Mouse (Mus musculus) urinary bladder, adult 18-20 months (tissue): Measurements from ENCODE around the gene Lrrfip1.

Experiments
- DNase-seq, 2 experiments: peaks; one replicate each; pipeline ENCODE4 v3.0.0; 2022; ENCODE audit warnings: low spot score in 2 of 2, mixed read lengths in 2 of 2

Gene Lrrfip1

DNA sequence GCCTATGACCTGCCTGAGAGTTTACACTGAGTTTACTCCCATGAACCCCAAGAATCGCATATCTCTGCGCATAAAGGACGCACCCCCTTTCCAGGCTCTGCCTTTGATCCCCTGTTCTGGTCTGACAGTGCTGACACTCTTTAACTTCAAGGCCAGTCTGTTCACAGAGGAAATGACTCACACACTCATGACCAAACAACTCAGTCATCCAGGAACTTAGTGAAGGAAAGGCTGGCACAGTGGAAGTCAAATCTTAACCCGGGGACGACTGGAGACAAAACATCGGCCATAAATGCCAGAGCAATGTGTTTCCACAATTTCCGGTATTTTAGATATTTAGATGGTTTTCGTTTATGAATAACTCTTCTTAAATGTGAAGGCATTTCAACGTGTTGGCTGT lies 25.4 kb downstream of the Lrrfip1 start:
- DNase-seq = peak in 1 of 2 experiments; percentile 37

DNA sequence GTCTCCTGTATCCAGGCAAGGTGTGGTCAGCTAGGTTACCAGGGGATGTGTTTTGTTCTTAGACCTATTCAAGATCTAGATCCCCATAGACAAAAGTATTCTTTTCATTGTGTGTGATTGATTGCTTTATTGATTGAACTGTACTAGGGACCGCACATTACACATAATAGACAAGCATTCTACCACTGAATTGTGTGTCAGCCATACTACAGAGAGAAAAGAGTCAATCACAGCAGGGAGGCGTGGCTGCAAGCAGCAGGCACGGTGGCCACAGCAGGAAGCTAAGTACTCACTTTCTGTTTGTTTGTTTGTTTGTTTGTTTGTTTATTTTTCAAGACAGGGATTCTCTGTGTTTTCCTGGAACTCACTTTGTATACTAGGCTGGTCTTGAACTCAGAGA lies 25.9 kb downstream of the Lrrfip1 start:
- DNase-seq = no peak

DNA sequence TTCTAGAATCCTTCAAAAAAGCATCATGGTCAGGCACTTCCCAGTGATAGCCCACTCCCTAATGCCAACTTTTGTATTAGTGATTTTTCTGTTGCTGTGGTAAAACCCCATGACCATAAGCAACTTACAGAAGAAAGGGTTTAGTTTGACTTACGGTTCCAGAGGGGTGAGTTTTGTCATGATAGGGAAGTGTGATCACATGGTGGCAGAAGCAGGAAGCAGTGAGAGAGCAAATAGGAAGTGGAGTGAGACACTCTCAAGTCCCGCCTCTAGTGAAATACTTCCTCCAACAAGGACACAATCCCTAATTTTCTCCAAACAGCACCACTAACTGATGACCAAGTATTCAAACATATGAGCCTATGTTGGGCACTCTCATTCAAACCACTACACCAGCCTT lies 28.4 kb downstream of the Lrrfip1 start:
- DNase-seq = no peak

DNA sequence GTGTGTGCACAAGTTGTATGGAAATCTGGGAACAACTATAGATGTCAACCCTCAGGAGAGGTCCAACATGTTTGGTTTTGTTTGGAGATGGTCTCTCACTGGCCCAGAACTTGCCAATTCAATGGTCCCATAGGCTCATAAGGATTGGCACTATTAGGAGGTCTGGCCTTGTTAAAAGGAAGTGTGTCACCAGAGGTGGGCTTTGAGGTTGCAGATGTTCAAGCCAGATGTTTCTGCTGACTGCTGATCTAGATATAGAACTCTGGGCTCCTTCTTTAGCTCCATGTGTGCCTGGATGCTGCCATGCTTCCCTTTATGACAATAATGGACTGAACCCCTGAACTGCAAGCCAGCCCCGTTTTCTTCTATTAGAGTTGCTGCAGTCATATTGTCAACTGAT lies 31.8 kb downstream of the Lrrfip1 start:
- DNase-seq = no peak

DNA sequence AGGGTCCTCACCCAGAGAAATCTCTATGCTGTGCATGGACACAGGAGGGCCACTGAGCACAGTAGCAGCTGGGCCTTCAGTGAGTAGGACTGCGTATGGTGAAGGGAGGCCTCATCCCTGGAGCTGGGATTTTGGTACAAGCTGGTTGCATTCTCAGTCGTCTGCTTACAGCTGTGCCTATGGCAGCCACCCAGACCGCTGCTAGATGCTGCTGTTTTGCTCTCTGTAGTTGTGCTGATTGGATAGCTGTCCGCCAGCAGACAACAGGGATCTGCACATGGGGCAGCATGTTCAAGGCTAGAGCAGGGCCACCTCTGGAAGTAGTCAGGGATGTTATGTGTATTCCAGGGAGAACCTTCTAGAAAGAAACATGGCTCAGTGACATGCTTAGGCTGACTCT lies 33.0 kb downstream of the Lrrfip1 start:
- DNase-seq = no peak

DNA sequence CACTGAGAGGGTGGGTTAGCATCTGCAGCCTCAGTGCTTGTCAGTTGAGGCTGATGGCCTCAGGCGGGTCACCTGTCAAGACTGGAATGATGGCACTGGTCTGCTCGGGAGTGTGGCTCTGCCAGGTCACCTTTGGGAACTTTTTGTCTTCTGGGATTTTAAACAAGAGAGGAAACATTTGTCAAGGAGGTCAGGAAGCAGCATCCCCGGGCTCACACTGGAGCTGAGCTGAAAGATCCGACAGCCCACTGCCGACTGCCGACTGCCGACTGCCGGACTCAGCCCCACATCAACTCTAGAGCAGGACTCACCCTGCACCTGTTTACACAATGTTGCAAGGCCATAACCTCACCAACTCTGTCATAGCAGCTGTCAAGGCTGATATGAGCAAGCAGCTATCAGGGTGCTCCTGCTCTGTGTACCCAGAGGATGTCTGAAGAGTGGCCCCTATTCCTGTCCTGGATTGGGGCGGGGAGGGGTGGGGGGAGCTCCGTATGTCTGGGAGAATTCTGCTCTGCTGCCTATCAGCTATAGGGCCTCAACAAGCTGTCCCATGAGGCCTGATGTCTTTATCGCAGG lies 33.9 kb downstream of the Lrrfip1 start:
- no peak for DNase-seq

DNA sequence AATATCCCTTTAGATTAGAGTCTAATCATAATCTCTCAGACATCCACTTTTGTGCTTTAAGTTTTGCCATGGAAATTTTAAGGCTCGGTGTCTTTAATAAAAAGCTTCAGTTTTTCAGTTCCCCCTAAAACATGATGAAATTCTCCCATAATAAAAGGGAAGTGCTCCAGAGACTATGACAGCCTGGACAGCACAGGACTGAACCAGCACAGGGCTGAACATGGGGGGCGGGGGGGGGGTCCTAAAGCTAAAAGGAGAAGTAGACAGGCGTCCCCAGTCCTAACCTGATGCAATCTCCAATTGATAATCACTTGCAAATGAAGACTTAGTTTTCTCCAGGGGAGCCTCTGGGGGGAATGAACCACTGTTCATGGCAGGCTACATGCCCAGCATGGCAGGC lies 36.0 kb downstream of the Lrrfip1 start:
- DNase-seq = no peak

DNA sequence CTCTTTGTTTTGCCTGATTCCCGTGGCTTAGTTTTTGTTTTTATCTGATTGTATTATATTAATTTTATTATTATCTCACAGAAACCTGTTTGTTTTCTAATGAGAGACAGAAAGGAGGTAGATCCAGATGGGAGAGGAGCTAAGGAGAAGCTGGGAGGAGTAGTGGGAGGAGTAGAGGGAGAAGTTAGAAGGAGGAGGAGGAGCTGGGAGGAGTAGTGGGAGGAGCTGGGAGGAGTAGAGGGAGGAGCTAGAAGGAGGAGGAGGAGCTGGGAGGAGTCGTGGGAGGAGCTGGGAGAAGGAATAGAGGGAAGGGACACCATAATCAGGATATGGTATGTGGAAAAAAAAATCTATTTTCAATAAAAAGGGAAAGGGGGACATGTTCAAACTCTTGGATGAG lies 36.7 kb downstream of the Lrrfip1 start:
- no peak for DNase-seq

DNA sequence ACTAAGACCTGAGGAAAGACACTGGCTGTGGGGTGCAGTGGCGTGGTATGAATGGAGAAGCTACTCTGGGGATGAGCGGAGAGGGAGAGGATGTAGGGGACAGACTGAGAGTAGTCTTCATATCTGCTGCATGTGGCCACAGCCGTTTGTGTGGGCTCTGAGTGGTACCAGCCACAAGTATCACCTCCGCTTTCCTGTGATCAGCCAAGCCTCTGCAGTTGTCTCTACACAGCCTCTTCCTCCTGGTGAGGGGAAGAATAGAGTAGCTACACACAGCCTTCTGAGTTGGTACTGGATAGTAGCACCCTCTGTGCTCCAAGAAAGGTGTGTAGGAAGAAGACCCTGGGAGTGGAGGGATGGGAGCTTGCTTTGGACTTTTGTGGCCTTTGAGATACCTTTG lies 38.7 kb downstream of the Lrrfip1 start:
- no peak for DNase-seq

DNA sequence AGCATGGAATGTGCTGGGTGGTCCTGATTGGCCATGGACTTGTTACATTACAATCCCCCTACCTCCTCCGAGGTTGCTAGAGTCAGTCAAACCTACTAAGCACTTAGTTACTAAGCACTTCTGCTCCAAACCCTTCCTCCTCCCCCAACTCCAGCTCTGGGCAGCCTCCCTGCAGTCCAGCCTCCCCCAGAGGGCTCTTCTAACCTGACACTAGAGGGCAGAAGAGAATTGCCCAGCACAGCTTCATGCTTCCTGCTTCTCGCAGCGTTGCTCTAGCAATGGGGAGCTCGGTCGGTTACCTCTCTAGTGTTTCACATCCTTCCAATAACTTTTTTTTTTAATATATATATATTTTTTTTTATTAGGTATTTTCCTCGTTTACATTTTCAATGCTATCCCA lies 39.5 kb downstream of the Lrrfip1 start:
- no peak for DNase-seq

DNA sequence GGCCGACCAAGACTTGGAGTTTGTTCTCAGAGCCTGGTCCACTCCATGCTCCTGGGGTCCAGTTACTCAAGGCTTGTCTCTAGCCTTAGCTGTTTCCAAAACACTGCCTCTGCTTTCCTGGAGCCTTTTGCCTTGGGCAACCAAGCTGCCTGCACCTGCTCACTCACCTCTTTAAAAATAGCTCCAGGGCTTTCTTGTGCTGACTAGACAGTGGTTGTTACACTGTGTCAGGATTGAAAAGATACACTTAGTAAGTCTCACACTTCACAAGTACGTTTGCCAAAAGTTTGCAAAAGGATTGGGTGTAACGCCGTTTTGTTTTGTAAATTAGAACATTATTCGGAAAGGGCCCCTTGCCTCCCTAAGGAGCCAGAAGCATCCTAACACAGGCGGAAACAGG lies 40.0 kb downstream of the Lrrfip1 start:
- DNase-seq = no peak

DNA sequence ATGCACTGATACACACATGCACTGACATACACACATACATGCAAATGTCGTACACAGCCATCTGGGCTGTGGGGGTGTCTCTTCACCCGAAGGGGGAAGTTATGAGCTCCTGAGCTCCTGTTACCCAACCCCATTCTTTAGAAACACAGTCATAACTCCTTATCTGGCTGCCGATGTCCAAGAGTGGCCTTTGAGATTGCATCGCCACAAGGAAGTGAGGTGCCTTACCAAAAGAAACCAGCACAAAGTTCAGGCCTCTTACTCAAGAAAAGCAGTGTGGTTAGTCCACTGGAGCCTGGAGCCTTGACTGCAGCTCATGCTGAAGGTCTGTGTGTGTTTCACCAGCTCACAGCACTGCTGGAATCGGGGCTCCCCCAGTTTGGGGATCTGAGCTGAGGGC lies 43.1 kb downstream of the Lrrfip1 start:
- peak; percentile 52 to 61 for DNase-seq

DNA sequence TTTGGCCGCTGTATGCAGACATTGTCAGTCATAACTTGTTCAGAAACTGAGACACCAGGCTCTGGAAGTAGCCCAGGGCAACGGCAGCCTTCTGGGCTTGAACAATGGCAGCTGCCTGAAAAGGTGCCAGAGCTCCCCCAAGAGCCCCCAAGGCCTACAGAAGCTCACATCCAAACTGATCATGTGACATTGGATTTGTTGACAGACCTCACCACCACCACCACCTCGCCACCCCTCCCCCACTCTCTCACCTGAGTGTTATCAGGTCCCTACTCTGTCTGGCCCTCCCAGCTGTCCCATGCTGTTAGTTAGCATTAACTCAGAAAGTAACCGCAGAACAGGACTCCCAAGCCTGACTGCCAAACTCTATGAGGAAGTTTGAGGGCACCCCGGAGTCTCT lies 44.7 kb downstream of the Lrrfip1 start:
- DNase-seq = peak; percentile 38 to 54

DNA sequence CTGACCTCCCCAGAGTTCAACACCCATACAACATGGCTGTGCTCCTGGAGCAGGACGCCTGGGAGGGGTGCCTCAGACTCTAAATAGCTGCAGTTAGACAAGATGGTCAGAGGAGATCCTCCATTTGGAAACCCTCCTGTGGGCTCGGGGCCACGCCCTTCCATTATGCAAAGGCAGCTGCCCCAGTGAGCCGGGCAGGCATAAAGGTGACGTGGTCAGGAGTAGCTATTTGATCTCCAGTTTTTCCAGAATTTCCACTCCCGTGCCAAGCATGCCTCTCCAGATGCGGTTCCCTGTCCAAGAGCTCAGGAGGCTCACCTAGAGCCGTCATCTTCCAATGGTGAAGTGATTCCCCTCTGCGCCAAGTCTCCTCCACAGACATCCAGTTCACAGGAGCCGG lies 45.6 kb downstream of the Lrrfip1 start:
- DNase-seq = no peak

DNA sequence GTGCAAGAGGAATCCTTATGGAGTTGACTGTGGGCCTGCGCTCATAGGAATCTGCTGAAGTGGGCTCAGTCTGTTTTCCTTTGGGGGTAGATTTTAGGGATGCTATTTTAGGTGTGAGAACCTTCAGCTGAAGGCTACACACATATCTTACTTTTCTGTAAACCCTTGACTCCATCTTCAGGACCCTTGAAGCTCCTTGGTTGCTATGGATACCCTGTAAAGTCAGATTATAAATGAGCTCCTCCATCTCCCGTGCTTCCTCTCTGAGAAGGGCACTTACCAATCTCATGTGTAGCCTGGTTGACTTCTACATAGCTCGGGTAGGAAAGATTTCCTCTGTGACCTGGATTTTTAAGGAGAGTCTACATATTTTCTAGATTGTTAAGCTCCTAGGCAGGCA lies 46.1 kb downstream of the Lrrfip1 start:
- no peak for DNase-seq

DNA sequence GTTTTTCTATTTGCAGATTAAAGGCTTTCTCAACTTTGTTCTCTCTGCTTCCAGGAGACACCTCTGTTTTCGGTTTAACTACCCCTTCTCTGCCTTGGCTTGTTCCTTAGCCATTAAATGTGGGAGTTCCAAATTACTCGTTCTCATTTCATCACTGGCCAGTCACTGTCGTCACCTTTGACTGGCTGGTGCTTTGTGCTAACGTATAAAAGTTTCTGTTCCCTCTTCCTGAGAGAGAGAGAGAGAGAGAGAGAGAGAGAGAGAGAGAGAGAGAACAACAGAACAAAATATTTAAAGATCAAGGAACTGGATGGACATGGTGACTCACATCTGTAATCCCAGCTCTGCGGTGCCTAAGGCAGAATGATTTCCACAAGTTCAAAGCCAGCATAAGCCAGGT lies 47.7 kb downstream of the Lrrfip1 start:
- no peak for DNase-seq

DNA sequence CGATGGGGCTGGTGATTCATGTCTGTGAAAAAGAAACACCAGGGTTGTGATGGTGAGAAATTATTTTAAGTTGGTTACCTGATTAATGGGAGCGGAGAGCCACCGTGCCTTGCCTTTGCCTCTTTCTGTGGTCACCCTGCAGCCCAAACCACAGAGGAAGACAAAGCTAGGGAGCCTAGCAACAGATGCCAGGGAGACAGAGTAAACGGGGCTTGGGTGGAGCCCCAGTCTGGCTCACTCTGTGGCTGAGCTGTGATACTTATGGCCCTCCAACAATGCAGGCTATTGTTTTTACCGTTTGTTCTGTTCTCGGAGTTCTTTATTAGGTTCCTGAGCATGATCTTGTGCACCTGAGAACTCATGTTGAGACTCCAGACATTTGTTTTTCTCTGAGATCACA lies 50.8 kb downstream of the Lrrfip1 start:
- DNase-seq = no peak

DNA sequence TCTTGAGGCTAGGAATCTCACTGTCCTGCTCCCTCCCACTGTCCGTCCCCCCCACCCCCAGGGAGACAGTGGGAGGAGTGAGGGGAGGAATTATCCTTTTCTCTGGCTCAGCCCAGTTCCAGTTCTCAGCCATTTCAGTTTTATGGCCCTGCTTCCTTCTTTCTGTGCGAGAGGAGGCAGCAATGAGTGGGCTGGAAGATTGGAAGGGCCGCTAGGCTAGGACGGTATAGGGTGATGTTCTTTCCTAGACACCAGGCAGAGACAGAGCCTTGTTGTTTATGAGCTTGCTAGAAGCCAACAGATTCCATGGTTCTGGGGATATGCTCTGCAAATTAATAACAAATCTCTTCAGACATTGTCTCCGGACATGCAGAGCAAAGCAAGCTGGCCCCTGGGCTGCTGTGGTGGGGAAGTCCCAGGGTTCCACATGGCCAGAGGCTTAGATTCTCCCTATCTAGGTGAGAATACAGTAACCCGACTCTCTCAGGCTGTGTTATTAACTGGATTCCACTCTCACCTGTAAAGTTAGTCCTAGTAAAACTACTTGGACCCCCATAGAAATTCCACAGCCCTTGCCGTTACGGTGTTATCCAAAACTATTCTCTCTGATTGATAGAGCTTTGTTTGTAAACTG lies 53.0 kb downstream of the Lrrfip1 start:
- DNase-seq = no peak

DNA sequence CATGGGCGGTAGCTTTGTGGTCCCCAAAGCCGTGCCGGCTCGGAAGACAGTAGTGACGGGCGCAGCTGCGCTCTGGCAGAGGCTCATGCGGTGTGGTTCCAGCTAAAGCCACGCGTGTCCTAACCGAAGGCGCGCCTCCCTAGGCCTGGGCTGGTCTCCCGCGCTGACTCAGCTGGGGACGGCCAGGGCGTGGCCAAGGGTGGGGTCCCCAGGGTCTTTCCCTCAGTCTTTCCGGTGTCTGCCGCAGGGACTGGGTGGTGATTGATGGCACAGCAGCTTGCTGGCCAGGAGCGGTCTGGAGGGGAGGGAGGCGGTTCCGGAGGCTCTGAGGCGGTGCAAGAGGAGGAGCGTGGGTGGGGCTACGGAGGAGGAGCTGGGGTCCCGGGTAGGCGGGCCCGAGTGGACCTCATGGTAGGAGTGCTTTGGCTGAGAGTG lies 54.2 kb downstream of the Lrrfip1 start:
- DNase-seq = peak; percentile 93 to 95

DNA sequence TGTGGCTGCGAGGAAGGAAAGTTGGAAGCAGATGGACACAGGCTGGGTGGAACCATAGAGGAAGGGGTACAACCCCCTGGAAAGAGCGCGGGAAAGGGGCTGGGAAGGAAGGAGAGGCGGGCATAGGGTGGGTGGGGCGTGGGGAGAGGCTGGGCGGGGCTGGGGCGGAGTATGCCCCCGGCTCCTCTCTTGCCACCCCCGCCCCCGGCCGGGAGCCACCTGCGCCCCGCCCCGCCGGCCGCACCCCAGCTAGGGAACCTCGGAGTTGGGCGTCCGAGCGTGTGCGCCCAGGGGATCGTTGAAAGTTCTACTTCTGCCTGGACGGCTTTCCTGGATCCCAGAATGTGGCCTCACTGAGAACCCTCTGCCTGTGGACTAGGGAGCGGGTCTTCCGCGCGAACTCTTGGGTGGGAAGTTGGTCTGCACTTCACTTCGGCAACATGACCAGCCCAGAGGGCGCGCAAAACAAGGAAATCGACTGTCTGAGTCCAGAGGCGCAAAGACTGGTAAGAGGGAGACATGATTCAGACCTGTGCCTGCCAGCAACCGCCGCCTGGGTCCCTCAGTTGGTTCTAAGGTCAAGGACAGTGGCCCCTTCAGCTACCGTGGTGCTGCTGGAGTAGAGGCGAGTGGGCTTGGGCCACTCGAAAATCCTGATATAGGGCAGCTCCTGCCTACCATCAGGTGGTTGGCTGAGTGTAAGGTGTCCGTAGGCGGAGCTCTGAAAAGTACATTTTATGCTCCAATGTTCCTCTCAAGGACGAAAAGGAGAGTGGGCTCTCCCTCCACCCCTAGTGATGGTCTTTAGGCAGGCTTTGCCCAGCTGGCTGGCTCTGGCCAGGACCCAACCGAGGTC lies 54.9 kb downstream of the Lrrfip1 start:
- peak; percentile 72 to 76 for DNase-seq

DNA sequence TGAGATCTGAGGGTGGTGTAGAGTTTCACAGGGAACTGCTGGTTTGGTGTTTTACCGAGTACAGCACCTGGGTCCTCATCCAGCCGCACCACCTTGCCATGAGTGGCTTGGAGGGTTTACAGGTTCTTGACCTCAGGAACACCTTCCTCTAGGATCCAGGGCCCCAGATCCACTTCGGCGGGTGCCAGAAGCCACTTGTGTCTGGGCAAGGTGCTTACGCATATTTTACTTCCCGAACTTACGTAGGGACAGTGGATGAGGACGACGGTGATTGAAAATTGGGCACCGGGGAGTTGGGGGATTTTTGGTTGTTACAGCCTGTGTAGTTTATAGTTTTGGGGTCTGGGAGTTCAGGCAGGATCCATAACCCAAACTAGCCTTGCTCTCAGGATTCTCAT lies 55.5 kb downstream of the Lrrfip1 start:
- DNase-seq = no peak

DNA sequence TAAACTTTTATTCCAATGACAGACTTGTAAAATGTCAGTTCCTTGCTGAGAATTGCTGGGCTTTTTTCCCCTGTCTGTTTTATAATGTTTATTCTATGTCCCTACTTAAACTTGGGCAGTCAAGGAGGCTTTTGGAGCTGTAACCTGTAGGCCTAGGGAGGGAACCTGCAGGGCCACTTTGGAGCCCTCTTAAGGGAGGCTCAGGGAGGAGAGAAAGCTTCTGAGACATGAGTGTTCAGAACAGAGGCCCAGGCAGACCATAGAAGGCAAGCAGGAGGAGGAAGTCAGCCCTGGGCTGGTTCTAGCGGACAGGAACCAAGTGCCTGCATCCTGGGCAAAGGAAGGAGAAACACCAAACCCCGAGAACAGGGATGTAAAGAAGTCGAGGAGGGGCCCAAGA lies 56.3 kb downstream of the Lrrfip1 start:
- no peak for DNase-seq

DNA sequence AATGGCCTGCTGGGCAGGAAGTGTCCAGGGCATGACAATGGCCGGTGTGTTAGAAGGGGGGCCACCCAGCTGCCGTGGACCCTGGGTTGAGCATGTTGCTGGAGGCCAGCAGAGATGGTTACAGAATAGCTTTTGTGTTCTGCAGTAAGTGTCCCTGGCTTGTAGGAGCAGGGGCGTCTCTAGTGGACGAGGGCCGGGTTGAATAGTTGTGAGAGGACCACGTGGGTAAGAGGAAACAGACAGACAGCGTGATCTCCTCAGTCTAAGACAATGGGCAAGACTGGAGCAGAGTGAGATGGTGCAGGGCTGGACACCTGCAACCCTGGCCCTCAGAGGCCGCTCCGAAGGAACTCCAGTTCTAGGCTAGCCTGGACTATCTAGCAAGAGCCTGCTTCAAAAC lies 57.2 kb downstream of the Lrrfip1 start:
- DNase-seq = no peak
